Mouse (Mus musculus) spleen, adult 2 months (tissue): Measurements from ENCODE around the gene Has1.

Experiments used
- CTCF ChIP-seq: fragments of 200-500 bp; IDR thresholded peaks from 2 replicates; pipeline ENCODE4 v1.5.1; 2011; ENCODE audit warnings: mild to moderate bottlenecking, inconsistent platforms; ENCODE audit not compliant: insufficient read depth, insufficient read length, insufficient replicate concordance; ENCODE audit errors: extremely low read depth
- POLR2A ChIP-seq: fragments of 200-500 bp; IDR thresholded peaks from 2 replicates; pipeline ENCODE4 v1.6.1; 2011; ENCODE audit warnings: low read depth, low read length, inconsistent platforms

DNA sequence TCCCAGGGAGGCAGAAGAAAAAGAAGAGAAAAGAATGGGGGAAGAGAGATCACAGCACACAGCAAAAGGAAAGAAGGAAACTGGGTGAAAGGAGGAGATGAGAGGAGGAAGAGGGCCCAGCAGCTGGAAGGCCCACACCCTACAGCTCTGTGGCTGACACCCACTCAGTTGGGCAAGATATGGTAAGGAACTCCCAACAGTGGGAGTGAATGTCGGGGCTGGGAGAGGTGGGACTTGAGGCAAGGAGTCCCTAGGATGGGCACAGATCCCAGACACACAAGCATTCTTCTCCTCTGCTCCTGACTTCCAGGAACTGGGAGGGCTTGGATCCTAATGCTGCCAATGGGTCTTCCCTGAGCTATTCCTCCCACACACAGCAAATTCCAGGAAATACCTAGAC, 7.4 kb upstream of the Has1 start:
- TF ChIP-seq CTCF: no peak
- TF ChIP-seq POLR2A: no peak
